Mouse (Mus musculus) hindbrain, postnatal 0 days (tissue): ENCODE measurements around the gene Cxcl2. TPM values are rescaled to one million over a fixed set of nuclear protein-coding genes. Genes with fewer than 3 reads are reported as not detected.
A peak's percentile ranks its signal among the peaks of the same experiment; 100 is the strongest.

Experiments
- ATAC-seq: fragments of 200-750 bp; cut with Nextera tagmentation; 2 replicates; pipeline ENCODE4 v1.8.0; 2017; ENCODE audit warnings: mild to moderate bottlenecking, moderate TSS enrichment, moderate library complexity
- DNase-seq: peaks from one replicate; pipeline ENCODE4 v3.0.0-alpha.2; 2015; ENCODE audit warnings: low spot score
- H3K27ac ChIP-seq: fragments of 300-500 bp; sonication (generic); 2 replicates; pipeline ENCODE4 v1.5.1; 2014; ENCODE audit warnings: mild to moderate bottlenecking
- H3K27me3 ChIP-seq: fragments of 300-500 bp; sonication (generic); 2 replicates; pipeline ENCODE4 v1.6.1; 2014; ENCODE audit warnings: low read length, mixed read lengths; ENCODE audit not compliant: insufficient read depth
- H3K36me3 ChIP-seq: fragments of 300-500 bp; sonication (generic); 2 replicates; pipeline ENCODE4 v1.6.1; 2014; ENCODE audit warnings: low read length, mixed read lengths; ENCODE audit not compliant: insufficient read depth
- H3K4me1 ChIP-seq: fragments of 300-500 bp; sonication (generic); 2 replicates; pipeline ENCODE4 v1.6.1; 2014; ENCODE audit warnings: antibody characterized with exemption, low read length, mixed read lengths; ENCODE audit not compliant: insufficient read depth
- H3K4me2 ChIP-seq: fragments of 300-500 bp; sonication (generic); 2 replicates; pipeline ENCODE4 v1.6.1; 2014; ENCODE audit warnings: low read depth, mild to moderate bottlenecking, low read length, moderate library complexity, mixed read lengths
- H3K4me3 ChIP-seq: fragments of 300-500 bp; sonication (generic); 2 replicates; pipeline ENCODE4 v1.5.1; 2014; ENCODE audit warnings: low read length
- H3K9ac ChIP-seq: fragments of 300-500 bp; sonication (generic); replicated peaks from 2 replicates; pipeline ENCODE4 v1.6.1; 2014; ENCODE audit warnings: mild to moderate bottlenecking, low read length, moderate library complexity, mixed read lengths
- H3K9me3 ChIP-seq: fragments of 300-500 bp; sonication (generic); 2 replicates; pipeline ENCODE4 v1.6.1; 2016; ENCODE audit warnings: low read length, mixed read lengths
- CTCF ChIP-seq: IDR thresholded peaks from 2 replicates; pipeline ENCODE4 v1.5.1; 2016; ENCODE audit warnings: antibody characterized with exemption, control low read depth, low read depth
- WGBS: fragments of 180-500 bp; shearing (Covaris S2); extraction: QIAGEN DNeasy Blood & Tissue Kit; methylation state at CpG from one replicate; pipeline ENCODE4 v1.1.7; 2014; 5-methylcytosine and 5-hydroxymethylcytosine counted together
- polyA plus RNA-seq: library from polyadenylated mRNA; unstranded; fragments of >200 nt; fragmentation: Nextera tagmentation; extraction: Ambion mirVana; gene quantifications from 2 replicates; pipeline ENCODE4 v1.2.1, GENCODE M21; 2015
- total RNA-seq: library from RNA; depleted of rRNA; stranded (reverse); fragments of >200 nt; gene quantifications from 2 replicates; pipeline ENCODE4 v1.2.3, GENCODE M21; 2014

Gene Cxcl2
- total and polyA plus RNA-seq, 2 experiments from 2014 or later, result 0.14 TPM; not detected in 1

DNA sequence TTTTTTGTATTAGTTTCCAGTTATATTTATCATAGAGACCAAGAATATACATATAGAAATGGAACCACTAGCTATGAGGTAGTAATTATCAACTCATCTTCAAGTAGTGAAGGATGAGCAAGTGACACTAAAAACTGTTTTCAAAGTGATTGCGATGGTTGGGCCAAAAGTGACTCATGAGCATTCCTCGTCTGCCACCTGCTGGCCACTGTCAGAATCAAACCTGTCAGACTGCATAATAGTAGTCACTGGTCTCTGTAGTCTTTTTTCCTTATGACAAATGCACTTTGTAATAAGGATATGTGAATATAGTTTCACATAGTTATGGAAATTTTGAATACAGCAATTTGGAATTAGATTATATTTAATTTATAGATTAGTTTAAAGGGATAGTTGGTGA lies 5.3 kb downstream of the Cxcl2 start:
- no peaks in the 10 kb centered on the region for H3K9me3 ChIP-seq
- TF ChIP-seq CTCF, result peak; percentile 90
- no peaks in the 10 kb centered on the region for H3K36me3 ChIP-seq
- H3K27me3 ChIP-seq, result peaks cover 3% of the 10 kb centered on the region; the same call in 1 of the 2 replicates
- no peak overlapping the region for H3K9ac ChIP-seq
- H3K27ac ChIP-seq, result no peak overlapping the region
- WGBS, result 1% methylated on average over 2 of the region's 2 CpGs
- no peaks in the 10 kb centered on the region for H3K4me1 ChIP-seq
- DNase-seq (peak; percentile 91), ATAC-seq (peak; percentile 66)
- H3K4me2 ChIP-seq, result no peak overlapping the region
- H3K4me3 ChIP-seq, result no peak overlapping the region

GRCm38 (mm10) chr5:90919495-90919894 lies 15.8 kb downstream of the Cxcl2 start:
- Histone ChIP-seq H3K27ac (no peak overlapping the region), H3K4me3 (no peak overlapping the region), H3K9me3 (no peaks in the 10 kb centered on the region), H3K4me1 (no peaks in the 10 kb centered on the region), H3K9ac (no peak overlapping the region), H3K36me3 (no peaks in the 10 kb centered on the region), H3K4me2 (no peak overlapping the region), H3K27me3 (no peaks in the 10 kb centered on the region)
- WGBS, result 78% methylated on average over 2 of the region's 2 CpGs
- ATAC-seq (no peak), DNase-seq (no peak)
- no peak for TF ChIP-seq CTCF

DNA sequence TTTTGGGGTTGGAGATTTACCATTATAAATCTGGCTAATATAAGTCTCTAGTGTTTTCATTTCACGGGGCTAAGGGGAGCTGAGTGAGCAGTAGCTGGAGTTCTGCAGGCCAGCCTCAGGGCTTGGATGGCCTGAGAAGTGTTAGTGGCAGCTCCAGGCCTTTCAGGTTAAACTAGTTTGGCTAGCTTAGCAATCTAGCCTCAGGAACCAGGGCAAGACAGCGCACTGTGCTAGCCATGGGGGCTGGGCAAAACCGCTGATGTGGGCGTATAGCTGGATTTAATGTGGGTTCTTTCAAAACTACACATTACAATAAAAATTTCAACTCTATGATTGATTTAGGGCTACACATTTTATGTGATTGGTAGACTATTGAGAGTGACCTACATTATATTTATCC lies 19.3 kb downstream of the Cxcl2 start:
- no peaks in the 10 kb centered on the region for H3K4me1 ChIP-seq
- no peak overlapping the region for H3K9ac ChIP-seq
- H3K4me2 ChIP-seq, result no peak overlapping the region
- WGBS, result 96% methylated on average over 4 of the region's 4 CpGs
- ATAC-seq, result no peak
- no peak overlapping the region for H3K4me3 ChIP-seq
- H3K27ac ChIP-seq, result no peak overlapping the region
- no peak for DNase-seq
- H3K27me3 ChIP-seq, result no peaks in the 10 kb centered on the region
- no peaks in the 10 kb centered on the region for H3K9me3 ChIP-seq
- no peaks in the 10 kb centered on the region for H3K36me3 ChIP-seq
- TF ChIP-seq CTCF, result no peak

DNA sequence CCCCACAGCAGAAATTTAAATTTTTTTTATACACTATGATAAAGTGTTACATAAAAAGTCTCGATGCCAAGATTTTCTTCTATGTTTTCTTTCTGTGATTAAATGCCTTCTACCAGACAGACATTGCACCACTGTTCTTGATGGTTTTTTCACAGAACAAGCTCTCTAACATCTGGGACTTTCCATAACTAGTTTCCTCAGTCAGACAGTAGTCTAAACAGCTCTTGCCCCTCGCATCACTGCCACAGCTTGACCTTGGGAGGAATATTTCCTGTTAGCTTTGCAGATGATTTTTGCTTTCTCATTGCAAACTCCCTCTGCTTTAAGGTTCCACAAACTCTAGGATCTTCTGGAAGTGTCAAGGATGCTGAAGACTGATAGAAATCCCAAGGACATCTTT lies 26.9 kb downstream of the Cxcl2 start:
- DNase-seq, result peak; percentile 9
- H3K9me3 ChIP-seq, result no peaks in the 10 kb centered on the region
- H3K4me2 ChIP-seq, result peak overlapping the region; percentile 75
- peak overlapping the region; percentile 98 for H3K27ac ChIP-seq
- no peak for TF ChIP-seq CTCF
- H3K9ac ChIP-seq, result peak overlapping the region; percentile 98
- WGBS, result 48% methylated on average over 2 of the region's 2 CpGs
- H3K4me3 ChIP-seq, result peak overlapping the region; percentile 71
- ATAC-seq, result peak; percentile 16; the same call in 1 of the 2 replicates
- no peaks in the 10 kb centered on the region for H3K36me3 ChIP-seq
- peaks cover 9% of the 10 kb centered on the region; the same call in 1 of the 2 replicates for H3K4me1 ChIP-seq
- H3K27me3 ChIP-seq, result no peaks in the 10 kb centered on the region

GRCm38 (mm10) chr5:90930971-90931851 lies 27.5 kb downstream of the Cxcl2 start, which contains the start of gene Mthfd2l:
Mthfd2l (plus strand) TSS chr5:90931117.
- H3K27me3 ChIP-seq, result no peaks in the 10 kb centered on the region
- peaks cover 9% of the 10 kb centered on the region; the same call in 1 of the 2 replicates for H3K4me1 ChIP-seq
- peak within 1 kb of the TSS; percentile 98 for H3K9ac ChIP-seq
- H3K4me3 ChIP-seq, result peak within 1 kb of the TSS; percentile 71
- TF ChIP-seq CTCF, result peak; percentile 60
- H3K27ac ChIP-seq, result peak within 1 kb of the TSS; percentile 98
- under 1% methylated on average over 78 of the region's 79 CpGs for WGBS
- ATAC-seq (peak; percentile 97), DNase-seq (peak; percentile 92)
- no peaks in the 10 kb centered on the region for H3K9me3 ChIP-seq
- peak within 1 kb of the TSS; percentile 75 for H3K4me2 ChIP-seq
- H3K36me3 ChIP-seq, result no peaks in the 10 kb centered on the region

DNA sequence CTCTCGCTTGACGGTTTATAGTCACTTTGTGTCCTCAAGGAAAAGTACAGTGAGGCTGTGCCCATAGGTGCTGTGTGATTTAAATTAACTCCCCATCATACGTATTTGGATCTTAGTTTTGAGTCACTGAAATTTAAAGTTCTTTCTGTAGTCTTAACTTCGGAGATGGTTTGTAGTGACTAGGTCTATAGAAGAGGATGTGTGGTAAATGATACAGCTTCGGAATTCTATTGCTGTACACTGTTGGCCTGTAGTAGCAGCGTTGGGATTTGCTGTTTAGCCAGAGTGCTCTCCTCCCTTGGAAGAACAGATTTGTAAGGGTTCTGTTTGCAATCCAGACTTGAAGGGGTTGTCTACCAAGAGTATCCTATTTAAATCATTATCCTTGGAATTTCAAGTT lies 28.2 kb downstream of the Cxcl2 start:
- Histone ChIP-seq H3K9me3 (no peaks in the 10 kb centered on the region), H3K4me3 (peak overlapping the region; percentile 71), H3K36me3 (no peaks in the 10 kb centered on the region), H3K4me1 (peaks cover 9% of the 10 kb centered on the region; the same call in 1 of the 2 replicates), H3K4me2 (peak overlapping the region; percentile 75), H3K9ac (peak overlapping the region; percentile 98), H3K27ac (peak overlapping the region; percentile 98), H3K27me3 (no peaks in the 10 kb centered on the region)
- WGBS, result 3% methylated on average over 6 of the region's 6 CpGs
- no peak for TF ChIP-seq CTCF
- DNase-seq (peak; percentile 49), ATAC-seq (peak; percentile 22; the same call in 1 of the 2 replicates)

- Histone ChIP-seq H3K4me3 (no peak overlapping the region), H3K27ac (no peak overlapping the region), H3K9me3 (no peaks in the 10 kb centered on the region), H3K27me3 (no peaks in the 10 kb centered on the region), H3K4me2 (no peak overlapping the region), H3K36me3 (no peaks in the 10 kb centered on the region), H3K9ac (no peak overlapping the region), H3K4me1 (peaks cover 9% of the 10 kb centered on the region; the same call in 1 of the 2 replicates)
- WGBS, result 80% methylated on average over 2 of the region's 2 CpGs
- no peak for TF ChIP-seq CTCF
- ATAC-seq (no peak), DNase-seq (no peak)
Measured at GRCm38 (mm10) chr5:90936706-90937105, 33.0 kb downstream of the Cxcl2 start.
